Mouse (Mus musculus) left cerebral cortex, adult 8-10 months (tissue): ENCODE results near the gene Rnf157. TPM values are rescaled to one million over a fixed set of nuclear protein-coding genes. Genes with fewer than 3 reads are reported as not detected.
A peak's percentile ranks its signal among the peaks of the same experiment; 100 is the strongest.

Experiments used
- DNase-seq, 2 experiments: peaks; one replicate each; pipeline ENCODE4 v3.0.0; 2022; ENCODE audit warnings: low spot score in 2 of 2
- total RNA-seq, 4 experiments: library from RNA; stranded (reverse); gene quantifications; 2 replicates each; pipeline ENCODE4 v1.2.4; 2022

Gene Rnf157
- total RNA-seq, 4 experiments from 2014 or later, result 242 to 283 (median 258) TPM

GRCm38 (mm10) chr11:116306126-116306982, 106.5 kb downstream of the Rnf157 start:
- peak; percentile 73 to 89 for DNase-seq

GRCm38 (mm10) chr11:116305423-116305822, 107.4 kb downstream of the Rnf157 start:
- DNase-seq, result no peak

- DNase-seq, result no peak
Measured at GRCm38 (mm10) chr11:116298621-116299020, 114.2 kb downstream of the Rnf157 start.

- DNase-seq, result no peak
Measured at GRCm38 (mm10) chr11:116298221-116298620, 114.6 kb downstream of the Rnf157 start.

- DNase-seq, result no peak
Measured at GRCm38 (mm10) chr11:116297017-116297416, 115.8 kb downstream of the Rnf157 start.

GRCm38 (mm10) chr11:116296191-116296734, 116.6 kb downstream of the Rnf157 start:
- no peak for DNase-seq

GRCm38 (mm10) chr11:116294319-116294718, 118.5 kb downstream of the Rnf157 start:
- DNase-seq, result no peak

- no peak for DNase-seq
Measured at GRCm38 (mm10) chr11:116293538-116294137, 119.2 kb downstream of the Rnf157 start.

GRCm38 (mm10) chr11:116292401-116292800, 120.4 kb downstream of the Rnf157 start:
- DNase-seq, result no peak

- no peak for DNase-seq
Measured at GRCm38 (mm10) chr11:116290556-116290955, 122.3 kb downstream of the Rnf157 start.

GRCm38 (mm10) chr11:116287351-116287750, 125.5 kb downstream of the Rnf157 start:
- no peak for DNase-seq

Other genes with a start within 250 kb of the Rnf157 start
- gene Fbf1, start 244.9 kb downstream of the Rnf157 start, total RNA-seq, result 10 to 100 TPM; 68.8 to 81.3 (median 76.5) TPM
- 10 to 100 TPM; 34.4 to 47.6 (median 39.6) TPM for gene Ten1, start 214.2 kb downstream of the Rnf157 start, total RNA-seq
- gene Acox1, start 214.0 kb downstream of the Rnf157 start, total RNA-seq, result 100 to 1,000 TPM; 122 to 132 (median 126) TPM
- 1 to 10 TPM; 2.1 to 2.8 (median 2.5) TPM for gene Evpl, start 175.0 kb downstream of the Rnf157 start, total RNA-seq
- gene Srp68, start 138.8 kb downstream of the Rnf157 start, total RNA-seq, result 10 to 100 TPM; 66.5 to 72.8 (median 70.5) TPM
- not detected for gene Galr2, start 132.1 kb downstream of the Rnf157 start, total RNA-seq
- 100 to 1,000 TPM in 3 of 4 experiments, 10 to 100 TPM in 1; 99.6 to 115 (median 106) TPM for gene Exoc7, start 105.8 kb downstream of the Rnf157 start, total RNA-seq
- 1 to 10 TPM; 4.4 to 8.6 (median 4.7) TPM for gene Foxj1, start 77.6 kb downstream of the Rnf157 start, total RNA-seq
- gene Ubald2, start 21.1 kb upstream of the Rnf157 start, total RNA-seq, result 10 to 100 TPM; 22.7 to 25.8 (median 25.1) TPM
- gene Qrich2, start 53.2 kb upstream of the Rnf157 start, total RNA-seq, result not detected
- 10 to 100 TPM; 67.8 to 78.4 (median 74.9) TPM for gene Prpsap1, start 81.2 kb upstream of the Rnf157 start, total RNA-seq
- gene Sphk1, start 117.9 kb upstream of the Rnf157 start, total RNA-seq, result 1 to 10 TPM; 5.6 to 7.2 (median 6.3) TPM
- 100 to 1,000 TPM; 115 to 119 (median 117) TPM for gene Ube2o, start 168.4 kb upstream of the Rnf157 start, total RNA-seq
- 1 to 10 TPM in 1 of 4 experiments, under 1 TPM in 3; 0.57 to 3.2 (median 0.84) TPM for gene Aanat, start 173.4 kb upstream of the Rnf157 start, total RNA-seq
- 1 to 10 TPM; 1.1 to 1.6 (median 1.3) TPM for gene Rhbdf2, start 214.0 kb upstream of the Rnf157 start, total RNA-seq
- 1 to 10 TPM; 5.0 to 7.0 (median 5.5) TPM for gene Prcd, start 240.5 kb upstream of the Rnf157 start, total RNA-seq
- gene Cygb, start 241.3 kb upstream of the Rnf157 start, total RNA-seq, result 10 to 100 TPM; 55.8 to 62.7 (median 58.2) TPM